In genomic region chr15:79830388-79830787, GRCm38 (mm10) we compare ENCODE assay signal across 8 mouse cellular contexts. TPM values are rescaled to one million over a fixed set of nuclear protein-coding genes. Genes with fewer than 3 reads are reported as not detected.
DNase-seq lines count a peak whose midpoint lies in the region; ATAC-seq lines count a peak whose summit lies in the region.

No protein-coding gene starts in this region.

- no peaks in the 10 kb centered on the region for H3K9me3 ChIP-seq in liver, embryonic 13.5 days (replicated peaks)
- H3K9me3 ChIP-seq in neural tube, embryonic 15.5 days (replicated peaks) = no peaks in the 10 kb centered on the region

- peaks cover 5% of the 10 kb centered on the region; the same call in 1 of the 2 replicates for H3K27me3 ChIP-seq in liver, embryonic 13.5 days
- no peaks in the 10 kb centered on the region for H3K27me3 ChIP-seq in neural tube, embryonic 15.5 days (replicated peaks)

- no peak overlapping the region for H3K9ac ChIP-seq in liver, embryonic 13.5 days
- no peak overlapping the region for H3K9ac ChIP-seq in neural tube, embryonic 15.5 days (replicated peaks)

- H3K4me3 ChIP-seq in liver, embryonic 13.5 days (replicated peaks) = no peak overlapping the region
- no peak overlapping the region for H3K4me3 ChIP-seq in neural tube, embryonic 15.5 days (replicated peaks)

- WGBS in liver, embryonic 13.5 days (ENCODE audit: insufficient replicate concordance) = 14% methylated on average over 4 of the region's 4 CpGs
- WGBS in neural tube, embryonic 15.5 days = 12% methylated on average over 4 of the region's 4 CpGs

- peak; percentile 79 for DNase-seq in urinary bladder, postnatal 14 days (ENCODE audit: low spot score)
- no peak for DNase-seq in urinary bladder, postnatal 10 days (ENCODE audit: low spot score)
- peak; percentile 89 to 93 for DNase-seq in cerebellum, postnatal 10 days
- DNase-seq in gastrocnemius, adult 8-10 months (ENCODE audit: low spot score in 2 of 2) = peak; percentile 56 to 57
- peak; percentile 83 for DNase-seq in kidney, adult 9 months
- DNase-seq in liver, embryonic 13.5 days = peak; percentile 57
- peak; percentile 79 for DNase-seq in thymus, postnatal 0 days (ENCODE audit: low spot score)

- H3K4me1 ChIP-seq in liver, embryonic 13.5 days (replicated peaks) = peaks cover 55% of the 10 kb centered on the region
- peaks cover 88% of the 10 kb centered on the region for H3K4me1 ChIP-seq in neural tube, embryonic 15.5 days

- H3K27ac ChIP-seq in liver, embryonic 13.5 days = no peak overlapping the region
- H3K27ac ChIP-seq in neural tube, embryonic 15.5 days (replicated peaks) = peak overlapping the region; percentile 50; the same call in 1 of the 2 replicates

- no peak overlapping the region for H3K4me2 ChIP-seq in liver, embryonic 13.5 days
- no peak overlapping the region for H3K4me2 ChIP-seq in neural tube, embryonic 15.5 days

- peaks cover 19% of the 10 kb centered on the region for H3K36me3 ChIP-seq in liver, embryonic 13.5 days
- peaks cover 21% of the 10 kb centered on the region for H3K36me3 ChIP-seq in neural tube, embryonic 15.5 days

- no peak for ATAC-seq in liver, embryonic 13.5 days (ENCODE audit: low read depth)
- no peak for ATAC-seq in neural tube, embryonic 15.5 days (ENCODE audit: low FRiP score)

RNA-seq across cellular contexts. Expression of gene Npcd, which starts 3.6 kb away (rescaled TPM):
- total RNA-seq in gastrocnemius, adult 8-10 months (2022) = under 1 TPM in 2 of 4 experiments, not detected in 2; 0.32 to 0.47 TPM
- not detected in 2 replicates for polyA plus RNA-seq in liver, embryonic 13.5 days (2015; fragmentation: Nextera tagmentation; extraction: Ambion mirVana)
- 0.42 and 0.72 TPM in 2 replicates for polyA plus RNA-seq in neural tube, embryonic 15.5 days (2015; fragmentation: Nextera tagmentation; extraction: Ambion mirVana)
- polyA plus RNA-seq in thymus, postnatal 0 days (2015; fragmentation: Nextera tagmentation; extraction: Ambion mirVana) = not detected in 2 replicates

RNA-seq across cellular contexts. Expression of gene Cbx6, which starts 4.1 kb away (rescaled TPM):
- 1 to 10 TPM; 6.1 to 8.5 (median 7.9) TPM for total RNA-seq in gastrocnemius, adult 8-10 months (2022)
- polyA plus RNA-seq in liver, embryonic 13.5 days (2015; fragmentation: Nextera tagmentation; extraction: Ambion mirVana) = 9.7 and 10.2 TPM in 2 replicates
- 53.1 and 64.3 TPM in 2 replicates for polyA plus RNA-seq in neural tube, embryonic 15.5 days (2015; fragmentation: Nextera tagmentation; extraction: Ambion mirVana)
- 54.9 and 55.9 TPM in 2 replicates for polyA plus RNA-seq in thymus, postnatal 0 days (2015; fragmentation: Nextera tagmentation; extraction: Ambion mirVana)

RNA-seq across cellular contexts. Expression of gene Nptxr, which starts 25.8 kb away (rescaled TPM):
- total RNA-seq in gastrocnemius, adult 8-10 months (2022) = under 1 TPM; 0.39 to 0.99 (median 0.64) TPM
- polyA plus RNA-seq in liver, embryonic 13.5 days (2015; fragmentation: Nextera tagmentation; extraction: Ambion mirVana) = 0.12 and 0.13 TPM in 2 replicates
- 39.9 and 49.0 TPM in 2 replicates for polyA plus RNA-seq in neural tube, embryonic 15.5 days (2015; fragmentation: Nextera tagmentation; extraction: Ambion mirVana)
- polyA plus RNA-seq in thymus, postnatal 0 days (2015; fragmentation: Nextera tagmentation; extraction: Ambion mirVana) = 2.0 and 2.3 TPM in 2 replicates

RNA-seq across cellular contexts. Expression of gene Dnal4, which starts 52.7 kb away (rescaled TPM):
- 1 to 10 TPM; 4.8 to 6.5 (median 5.2) TPM for total RNA-seq in gastrocnemius, adult 8-10 months (2022)
- 9.1 and 10.5 TPM in 2 replicates for polyA plus RNA-seq in liver, embryonic 13.5 days (2015; fragmentation: Nextera tagmentation; extraction: Ambion mirVana)
- polyA plus RNA-seq in neural tube, embryonic 15.5 days (2015; fragmentation: Nextera tagmentation; extraction: Ambion mirVana) = 58.4 and 63.7 TPM in 2 replicates
- polyA plus RNA-seq in thymus, postnatal 0 days (2015; fragmentation: Nextera tagmentation; extraction: Ambion mirVana) = 39.6 and 42.7 TPM in 2 replicates

Comparison
In these comparisons a context has a peak if more than half of its experiments do, and no peak if none do; other contexts are left out.
1. RNA of gene Nptxr, which starts 25.8 kb away (polyA plus RNA-seq): 39.9 to 49.0 TPM in neural tube, embryonic 15.5 days; 2.0 to 2.3 TPM in thymus, postnatal 0 days and 0.12 to 0.13 TPM in liver, embryonic 13.5 days; every median in the first group is over 10 times any median in the second.